Mouse (Mus musculus) liver, postnatal 0 days (tissue): ENCODE measurements at regions not wholly inside any gene's neighbourhood (a gene's known extent, or its start where the extent isn't known, plus 50 kb on each side); places are given as distances from the start of the nearest gene placed in this dataset.

Experiments used
- ATAC-seq: fragments of 200-750 bp; cut with Nextera tagmentation; 2 replicates; pipeline ENCODE4 v1.8.0; 2017; ENCODE audit warnings: mild to moderate bottlenecking, moderate library complexity
- DNase-seq: peaks from one replicate; pipeline ENCODE4 v3.0.0-alpha.2; 2016
- H3K27ac ChIP-seq: fragments of 300-500 bp; sonication (generic); 2 replicates; pipeline ENCODE4 v1.5.1; 2014; ENCODE audit warnings: antibody characterized with exemption, moderate library complexity, mild to moderate bottlenecking, low read depth
- H3K27me3 ChIP-seq: fragments of 300-500 bp; sonication (generic); 2 replicates; pipeline ENCODE4 v1.6.1; 2014; ENCODE audit warnings: low read length, control low read depth, mixed read lengths; ENCODE audit not compliant: insufficient read depth
- H3K36me3 ChIP-seq: fragments of 300-500 bp; sonication (generic); replicated peaks from 2 replicates; pipeline ENCODE4 v1.6.1; 2014; ENCODE audit warnings: mild to moderate bottlenecking, control low read depth, low read length, moderate library complexity, mixed read lengths; ENCODE audit not compliant: insufficient read depth
- H3K4me1 ChIP-seq: fragments of 300-500 bp; sonication (generic); 2 replicates; pipeline ENCODE4 v1.6.1; 2014; ENCODE audit warnings: antibody characterized with exemption, mild to moderate bottlenecking, control low read depth; ENCODE audit not compliant: insufficient read depth
- H3K4me2 ChIP-seq: fragments of 300-500 bp; sonication (generic); 2 replicates; pipeline ENCODE4 v1.6.1; 2014; ENCODE audit warnings: low read depth, mild to moderate bottlenecking, low read length, moderate library complexity, mixed read lengths
- H3K4me3 ChIP-seq: fragments of 300-500 bp; sonication (generic); 2 replicates; pipeline ENCODE4 v1.5.1; 2014; ENCODE audit warnings: low read depth, low read length
- H3K9ac ChIP-seq: fragments of 300-500 bp; sonication (generic); replicated peaks from 2 replicates; pipeline ENCODE4 v1.6.1; 2014; ENCODE audit warnings: mild to moderate bottlenecking, moderate library complexity
- H3K9me3 ChIP-seq: fragments of 300-500 bp; sonication (generic); 2 replicates; pipeline ENCODE4 v1.6.1; 2016; ENCODE audit warnings: mild to moderate bottlenecking, control low read depth, low read length, mixed read lengths
- CTCF ChIP-seq: sonication (generic); IDR thresholded peaks from 2 replicates; pipeline ENCODE4 v1.5.1; 2016; ENCODE audit warnings: antibody characterized with exemption, low read depth
- EP300 ChIP-seq: IDR thresholded peaks from 2 replicates; pipeline ENCODE4 v1.6.1; 2016; ENCODE audit warnings: antibody characterized with exemption, low read depth, mild to moderate bottlenecking
- WGBS: fragments of 180-500 bp; shearing (Covaris S2); extraction: QIAGEN DNeasy Blood & Tissue Kit; methylation state at CpG from one replicate; pipeline ENCODE4 v1.1.7; 2014; ENCODE audit not compliant: insufficient replicate concordance; 5-methylcytosine and 5-hydroxymethylcytosine counted together

GRCm38 (mm10) chr1:41212876-41213275 is 407.5 kb downstream of the Tmem182 start:
- Histone ChIP-seq H3K4me1 (no peaks in the 10 kb centered on the region), H3K9me3 (no peaks in the 10 kb centered on the region), H3K9ac (no peak overlapping the region), H3K4me3 (no peak overlapping the region), H3K4me2 (no peak overlapping the region), H3K27ac (no peak overlapping the region), H3K36me3 (no peaks in the 10 kb centered on the region), H3K27me3 (no peaks in the 10 kb centered on the region)
- WGBS = 65% methylated on average over 2 of the region's 2 CpGs
- no peak for DNase-seq
- ATAC-seq = no peak
- TF ChIP-seq CTCF (no peak), EP300 (no peak)

DNA sequence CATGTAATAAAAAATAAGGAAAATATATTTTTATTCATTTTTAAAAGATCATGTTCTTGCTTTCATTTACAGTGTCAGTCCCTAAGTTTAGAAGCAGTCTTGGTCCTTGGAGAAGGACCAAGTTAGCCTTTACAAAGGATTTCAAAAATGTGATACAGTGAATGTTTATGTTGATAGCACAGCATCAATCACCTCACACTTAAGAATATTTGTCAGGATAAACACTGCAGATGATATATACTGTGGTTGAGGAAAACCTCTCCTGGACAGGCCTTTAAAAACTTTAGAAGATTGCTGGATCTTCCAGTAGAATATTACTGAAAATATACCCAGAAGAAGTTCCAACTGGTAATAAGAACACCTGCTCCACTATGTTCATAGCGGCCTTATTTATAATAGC is 420.4 kb downstream of the Tmem182 start:
- H3K4me1 ChIP-seq = no peaks in the 10 kb centered on the region
- no peak overlapping the region for H3K27ac ChIP-seq
- no peaks in the 10 kb centered on the region for H3K27me3 ChIP-seq
- no peak for DNase-seq
- no peak for ATAC-seq
- no peak for TF ChIP-seq CTCF
- no peak for TF ChIP-seq EP300
- no peak overlapping the region for H3K4me3 ChIP-seq
- H3K4me2 ChIP-seq = no peak overlapping the region
- no peaks in the 10 kb centered on the region for H3K9me3 ChIP-seq
- 78% methylated on average over 1 of the region's 1 CpGs for WGBS
- no peak overlapping the region for H3K9ac ChIP-seq
- no peaks in the 10 kb centered on the region for H3K36me3 ChIP-seq

DNA sequence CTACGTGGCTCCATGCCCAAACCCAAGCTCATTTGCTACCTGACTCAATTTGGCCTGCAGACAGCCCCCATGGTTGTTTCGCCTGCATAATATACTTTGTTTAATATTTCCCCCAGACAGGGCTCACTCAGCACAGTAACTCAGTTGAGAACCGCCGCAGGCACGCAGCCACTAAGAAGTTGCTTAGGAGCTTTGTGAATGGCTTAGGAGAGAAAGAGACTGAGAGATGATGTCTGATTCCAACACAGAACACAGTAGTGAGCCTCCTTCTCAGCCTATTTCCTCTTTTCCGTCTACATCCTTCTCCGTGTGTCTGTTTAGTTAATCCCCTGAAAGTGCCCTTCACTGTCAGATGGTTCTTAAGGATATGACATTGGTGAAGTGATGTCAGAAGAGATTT is 429.9 kb downstream of the Tmem182 start:
- H3K4me1 ChIP-seq = no peaks in the 10 kb centered on the region
- H3K9ac ChIP-seq = no peak overlapping the region
- no peak for DNase-seq
- H3K27ac ChIP-seq = no peak overlapping the region
- H3K4me2 ChIP-seq = no peak overlapping the region
- H3K27me3 ChIP-seq = no peaks in the 10 kb centered on the region
- TF ChIP-seq CTCF (no peak), EP300 (no peak)
- H3K9me3 ChIP-seq = no peaks in the 10 kb centered on the region
- ATAC-seq = no peak
- WGBS = 79% methylated on average over 7 of the region's 7 CpGs
- H3K4me3 ChIP-seq = no peak overlapping the region
- no peaks in the 10 kb centered on the region for H3K36me3 ChIP-seq

DNA sequence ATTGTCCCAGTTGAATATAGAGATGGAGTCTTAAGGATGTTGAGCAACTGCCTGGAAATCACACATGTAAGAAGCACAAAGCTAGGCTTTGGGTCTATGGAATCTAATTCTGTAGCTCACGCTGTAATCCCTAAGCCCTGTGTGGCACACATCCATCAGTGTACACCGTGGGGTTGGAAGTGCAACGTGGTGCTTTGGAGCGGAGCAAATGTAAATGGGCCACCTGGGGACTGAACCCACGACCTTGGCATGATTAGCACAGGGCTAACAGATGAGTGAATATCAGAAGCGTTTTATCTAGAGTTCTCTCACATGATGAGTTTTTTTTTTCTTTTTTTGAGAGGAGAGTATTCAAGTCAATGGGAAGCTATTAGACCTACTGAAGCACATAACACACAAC is 437.6 kb downstream of the Tmem182 start:
- no peak for TF ChIP-seq CTCF
- no peak for TF ChIP-seq EP300
- no peak overlapping the region for H3K9ac ChIP-seq
- H3K36me3 ChIP-seq = no peaks in the 10 kb centered on the region
- ATAC-seq = no peak
- no peaks in the 10 kb centered on the region for H3K27me3 ChIP-seq
- no peak for DNase-seq
- no peak overlapping the region for H3K4me2 ChIP-seq
- no peaks in the 10 kb centered on the region for H3K4me1 ChIP-seq
- H3K9me3 ChIP-seq = no peaks in the 10 kb centered on the region
- no peak overlapping the region for H3K4me3 ChIP-seq
- 78% methylated on average over 6 of the region's 6 CpGs for WGBS
- no peak overlapping the region for H3K27ac ChIP-seq

GRCm38 (mm10) chr1:41244627-41245026 is 439.2 kb downstream of the Tmem182 start:
- no peak for ATAC-seq
- no peak overlapping the region for H3K4me2 ChIP-seq
- H3K9ac ChIP-seq = no peak overlapping the region
- no peaks in the 10 kb centered on the region for H3K4me1 ChIP-seq
- no peak for TF ChIP-seq CTCF
- H3K27me3 ChIP-seq = no peaks in the 10 kb centered on the region
- no peak for DNase-seq
- no peaks in the 10 kb centered on the region for H3K36me3 ChIP-seq
- 83% methylated on average over 12 of the region's 12 CpGs for WGBS
- H3K27ac ChIP-seq = no peak overlapping the region
- H3K4me3 ChIP-seq = no peak overlapping the region
- H3K9me3 ChIP-seq = no peaks in the 10 kb centered on the region

DNA sequence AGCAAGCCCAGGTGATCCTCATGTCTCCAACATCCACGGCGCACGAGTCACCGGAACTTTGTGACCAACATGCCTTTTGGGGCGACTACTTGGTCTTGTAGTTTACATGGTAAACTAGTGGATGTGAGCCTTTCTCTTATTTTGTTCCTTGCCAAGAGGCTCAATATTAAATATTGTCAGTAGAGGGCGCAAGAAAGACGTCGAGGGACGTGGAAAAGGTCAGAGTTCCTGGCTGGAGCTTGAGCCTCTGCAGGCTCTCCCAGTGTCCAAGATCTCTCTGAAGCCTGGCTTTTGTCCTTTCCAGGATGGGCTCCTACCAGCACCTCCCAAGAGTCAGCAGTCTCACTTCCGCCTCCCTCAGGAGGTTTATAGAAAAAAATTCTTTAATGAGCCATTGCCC is 458.8 kb downstream of the Tmem182 start:
- no peaks in the 10 kb centered on the region for H3K9me3 ChIP-seq
- no peak overlapping the region for H3K9ac ChIP-seq
- H3K4me1 ChIP-seq = no peaks in the 10 kb centered on the region
- ATAC-seq (no peak), DNase-seq (no peak)
- H3K4me3 ChIP-seq = no peak overlapping the region
- H3K36me3 ChIP-seq = no peaks in the 10 kb centered on the region
- no peak overlapping the region for H3K27ac ChIP-seq
- H3K4me2 ChIP-seq = no peak overlapping the region
- no peaks in the 10 kb centered on the region for H3K27me3 ChIP-seq
- 32% methylated on average over 10 of the region's 10 CpGs for WGBS
- no peak for TF ChIP-seq EP300
- TF ChIP-seq CTCF = peak; percentile 53

DNA sequence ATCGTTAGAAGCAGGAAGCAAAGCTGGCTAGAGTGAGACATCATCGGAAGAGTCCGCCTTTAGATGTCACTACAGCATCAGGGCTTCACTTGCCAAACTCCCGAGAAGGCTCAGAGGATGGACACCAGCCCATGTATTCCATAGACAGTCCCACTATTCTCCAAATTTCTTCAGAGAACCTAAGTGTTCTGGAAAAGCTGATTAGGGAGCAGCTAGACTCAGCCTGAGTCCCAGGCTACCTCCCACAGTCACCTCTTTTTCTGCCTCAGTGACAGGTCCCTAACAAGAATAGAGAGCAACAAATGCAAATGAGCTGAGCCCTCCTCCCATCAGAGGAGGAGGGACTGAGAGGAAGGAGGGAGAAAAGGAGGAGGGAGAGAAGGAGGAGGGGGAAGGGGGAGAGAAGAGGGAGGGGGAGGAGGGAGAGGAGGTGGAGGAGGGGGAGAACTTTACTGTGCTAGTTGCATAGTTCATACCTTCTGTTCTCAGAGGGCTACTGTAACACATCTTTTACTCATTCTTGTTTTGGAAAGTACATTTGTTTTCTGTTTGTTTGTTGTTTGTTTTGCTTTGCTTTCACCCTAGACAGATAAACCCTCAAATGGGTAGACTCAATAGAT is 465.8 kb downstream of the Tmem182 start:
- H3K27ac ChIP-seq = no peak overlapping the region
- H3K4me3 ChIP-seq = no peak overlapping the region
- H3K9me3 ChIP-seq = no peaks in the 10 kb centered on the region
- no peak for DNase-seq
- no peak overlapping the region for H3K9ac ChIP-seq
- H3K36me3 ChIP-seq = no peaks in the 10 kb centered on the region
- H3K4me1 ChIP-seq = no peaks in the 10 kb centered on the region
- no peak overlapping the region for H3K4me2 ChIP-seq
- no peak for ATAC-seq
- WGBS = 29% methylated on average over 4 of the region's 4 CpGs
- TF ChIP-seq EP300 (no peak), CTCF (peak; percentile 34; the same call in 1 of the 2 replicates)
- no peaks in the 10 kb centered on the region for H3K27me3 ChIP-seq
